8 mouse cellular contexts compared by ENCODE assay signal in the genomic region with DNA sequence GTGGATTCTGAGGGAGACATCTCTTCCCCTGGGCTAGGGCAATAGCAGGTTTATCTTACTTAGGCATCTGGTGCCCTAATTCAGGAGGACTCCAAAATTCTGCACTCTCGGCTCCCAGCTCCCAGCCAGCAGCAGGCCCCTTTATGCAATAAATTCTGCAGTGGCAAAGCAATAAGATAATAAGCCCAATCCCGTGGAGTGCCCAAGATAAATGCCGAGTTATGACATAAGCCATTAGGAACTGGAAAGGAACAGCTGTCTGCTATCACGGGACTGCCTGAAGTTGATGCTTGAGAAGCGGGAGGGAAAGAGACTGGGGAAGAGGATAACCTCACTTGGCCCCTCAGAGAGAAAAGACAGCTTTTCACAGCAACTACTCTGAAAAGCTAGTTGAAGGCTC.
DNase-seq lines count a peak whose midpoint lies in the region; ATAC-seq and TF ChIP-seq lines count a peak whose summit lies in the region.
"Had no signal": no experiment of that assay in that cellular context is flagged by ENCODE, and none has a peak within 500 bp of the region (broad histone marks: within the 10 kb centered on the region; RNA-seq: fewer than 3 reads in every experiment).

No protein-coding gene starts in this region.

- H3K4me3 ChIP-seq in neural tube, embryonic 13.5 days: no peak overlapping the region
- H3K4me3 ChIP-seq in forebrain, embryonic 16.5 days (replicated peaks; ENCODE audit: low read length): no peak overlapping the region
- no peak overlapping the region for H3K4me3 ChIP-seq in lung, embryonic 14.5 days (ENCODE audit: low read depth, low read length)
- H3K4me3 ChIP-seq: liver, embryonic 13.5 days had no signal

- H3K9me3 ChIP-seq in neural tube, embryonic 13.5 days: no peaks in the 10 kb centered on the region
- H3K9me3 ChIP-seq in forebrain, embryonic 16.5 days (ENCODE audit: control insufficient read depth, low read length): no peaks in the 10 kb centered on the region
- H3K9me3 ChIP-seq in lung, embryonic 14.5 days (ENCODE audit: low read depth, low read length): no peaks in the 10 kb centered on the region
- H3K9me3 ChIP-seq: liver, embryonic 13.5 days had no signal

- peak overlapping the region; percentile 70; the same call in 1 of the 2 replicates for H3K27ac ChIP-seq in neural tube, embryonic 13.5 days (replicated peaks)
- no peak overlapping the region for H3K27ac ChIP-seq in forebrain, embryonic 16.5 days (ENCODE audit: low read length)
- H3K27ac ChIP-seq in lung, embryonic 14.5 days (ENCODE audit: low read depth): no peak overlapping the region
- H3K27ac ChIP-seq: liver, embryonic 13.5 days had no signal

- H3K27me3 ChIP-seq in neural tube, embryonic 13.5 days: no peaks in the 10 kb centered on the region
- H3K27me3 ChIP-seq in forebrain, embryonic 16.5 days (replicated peaks; ENCODE audit: control insufficient read depth, insufficient read depth, low read length): no peaks in the 10 kb centered on the region
- H3K27me3 ChIP-seq in lung, embryonic 14.5 days (ENCODE audit: insufficient read depth, low read length): no peaks in the 10 kb centered on the region
- H3K27me3 ChIP-seq: liver, embryonic 13.5 days had no signal

- DNase-seq in neural tube, embryonic 10.5 days (ENCODE audit: extremely low spot score, low spot score): no peak
- peak; percentile 90 for DNase-seq in lung, embryonic 14.5 days
- no peak for DNase-seq in spleen, adult 12 weeks (ENCODE audit: low spot score)
- DNase-seq in urinary bladder, adult 18-20 months (ENCODE audit: low spot score in 2 of 2): no peak
- DNase-seq: liver, embryonic 13.5 days had no signal

- peaks cover 24% of the 10 kb centered on the region for H3K4me1 ChIP-seq in neural tube, embryonic 13.5 days (replicated peaks)
- peaks cover 12% of the 10 kb centered on the region for H3K4me1 ChIP-seq in forebrain, embryonic 16.5 days (replicated peaks; ENCODE audit: control insufficient read depth, insufficient read depth, low read length)
- H3K4me1 ChIP-seq in lung, embryonic 14.5 days (ENCODE audit: insufficient read depth): peaks cover 4% of the 10 kb centered on the region; the same call in 1 of the 2 replicates
- H3K4me1 ChIP-seq: liver, embryonic 13.5 days had no signal

- H3K4me2 ChIP-seq in neural tube, embryonic 13.5 days: no peak overlapping the region
- no peak overlapping the region for H3K4me2 ChIP-seq in forebrain, embryonic 16.5 days (ENCODE audit: low read length)
- H3K4me2 ChIP-seq in lung, embryonic 14.5 days: no peak overlapping the region
- H3K4me2 ChIP-seq: liver, embryonic 13.5 days had no signal

- ATAC-seq in neural tube, embryonic 13.5 days (ENCODE audit: low read depth): peak; percentile 75
- peak; percentile 59 for ATAC-seq in forebrain, embryonic 16.5 days
- ATAC-seq in lung, embryonic 14.5 days (ENCODE audit: insufficient read depth): peak; percentile 93
- ATAC-seq in inflammation-experienced regulatory T-cells, adult 6 months: no peak

- H3K9ac ChIP-seq in neural tube, embryonic 13.5 days: no peak overlapping the region
- no peak overlapping the region for H3K9ac ChIP-seq in forebrain, embryonic 16.5 days (replicated peaks; ENCODE audit: low read depth, low read length)
- no peak overlapping the region for H3K9ac ChIP-seq in lung, embryonic 14.5 days
- H3K9ac ChIP-seq: liver, embryonic 13.5 days had no signal

- WGBS in neural tube, embryonic 13.5 days: 28% methylated on average over 5 of the region's 5 CpGs
- 19% methylated on average over 5 of the region's 5 CpGs for WGBS in forebrain, embryonic 16.5 days
- 27% methylated on average over 5 of the region's 5 CpGs for WGBS in lung, embryonic 14.5 days

- no peak for TF ChIP-seq CTCF in lung, embryonic 14.5 days (IDR thresholded peaks at IDR 0.05; ENCODE audit: low read depth)

- H3K36me3 ChIP-seq in neural tube, embryonic 13.5 days: no peaks in the 10 kb centered on the region
- no peaks in the 10 kb centered on the region for H3K36me3 ChIP-seq in forebrain, embryonic 16.5 days (ENCODE audit: control insufficient read depth, insufficient read depth)
- H3K36me3 ChIP-seq in lung, embryonic 14.5 days (ENCODE audit: insufficient read depth): no peaks in the 10 kb centered on the region
- H3K36me3 ChIP-seq: liver, embryonic 13.5 days had no signal
